ENCODE assay signal across 16 mouse cellular contexts in genomic region chr17:10416995-10417394, GRCm38 (mm10).
DNase-seq lines count a peak whose midpoint lies in the region; ATAC-seq and TF ChIP-seq lines count a peak whose summit lies in the region.
"Had no signal": no experiment of that assay in that cellular context is flagged by ENCODE, and none has a peak within 500 bp of the region (broad histone marks: within the 10 kb centered on the region; RNA-seq: fewer than 3 reads in every experiment).

No protein-coding gene starts in this region.

- H3K9ac ChIP-seq in intestine, embryonic 15.5 days, result no peak overlapping the region
- no peak overlapping the region for H3K9ac ChIP-seq in intestine, postnatal 0 days (ENCODE audit: low read depth, low read length)
- no peak overlapping the region for H3K9ac ChIP-seq in lung, embryonic 15.5 days
- no peak overlapping the region for H3K9ac ChIP-seq in heart, embryonic 11.5 days (ENCODE audit: low read depth, low read length)
- H3K9ac ChIP-seq in intestine, embryonic 16.5 days (ENCODE audit: low read depth, low read length), result no peak overlapping the region
- H3K9ac ChIP-seq: forebrain, postnatal 0 days; liver, embryonic 15.5 days; neural tube, embryonic 15.5 days had no signal

- no peaks in the 10 kb centered on the region for H3K4me1 ChIP-seq in intestine, embryonic 15.5 days (replicated peaks)
- no peaks in the 10 kb centered on the region for H3K4me1 ChIP-seq in intestine, postnatal 0 days (replicated peaks; ENCODE audit: control insufficient read depth, insufficient read depth, low read length)
- H3K4me1 ChIP-seq in lung, embryonic 15.5 days, result no peaks in the 10 kb centered on the region
- peaks cover 40% of the 10 kb centered on the region for H3K4me1 ChIP-seq in heart, embryonic 11.5 days (ENCODE audit: control insufficient read depth, insufficient read depth, low read length)
- peaks cover 2% of the 10 kb centered on the region; the same call in 1 of the 2 replicates for H3K4me1 ChIP-seq in intestine, embryonic 16.5 days (ENCODE audit: control insufficient read depth, insufficient read depth, low read length)
- H3K4me1 ChIP-seq: embryonic facial prominence, embryonic 10.5 days; liver, embryonic 15.5 days had no signal

- no peaks in the 10 kb centered on the region; the same call in 1 of the 2 replicates for H3K27me3 ChIP-seq in intestine, embryonic 15.5 days (replicated peaks)
- no peaks in the 10 kb centered on the region for H3K27me3 ChIP-seq in intestine, postnatal 0 days (replicated peaks; ENCODE audit: control insufficient read depth, insufficient read depth, low read length)
- H3K27me3 ChIP-seq in lung, embryonic 15.5 days, result no peaks in the 10 kb centered on the region
- no peaks in the 10 kb centered on the region for H3K27me3 ChIP-seq in heart, embryonic 11.5 days (ENCODE audit: control insufficient read depth, insufficient read depth, low read length)
- H3K27me3 ChIP-seq in intestine, embryonic 16.5 days (replicated peaks; ENCODE audit: control insufficient read depth, insufficient read depth, low read length), result no peaks in the 10 kb centered on the region
- H3K27me3 ChIP-seq: liver, embryonic 15.5 days; neural tube, embryonic 15.5 days had no signal

- H3K4me2 ChIP-seq in intestine, embryonic 15.5 days (replicated peaks), result no peak overlapping the region
- H3K4me2 ChIP-seq in intestine, postnatal 0 days (replicated peaks; ENCODE audit: low read depth), result no peak overlapping the region
- no peak overlapping the region for H3K4me2 ChIP-seq in lung, embryonic 15.5 days
- no peak overlapping the region for H3K4me2 ChIP-seq in heart, embryonic 11.5 days
- H3K4me2 ChIP-seq in intestine, embryonic 16.5 days (ENCODE audit: low read depth, low read length), result no peak overlapping the region
- H3K4me2 ChIP-seq: liver, embryonic 15.5 days; neural tube, embryonic 15.5 days had no signal

- no peaks in the 10 kb centered on the region for H3K36me3 ChIP-seq in intestine, embryonic 15.5 days
- no peaks in the 10 kb centered on the region for H3K36me3 ChIP-seq in intestine, postnatal 0 days (ENCODE audit: control insufficient read depth, insufficient read depth)
- no peaks in the 10 kb centered on the region for H3K36me3 ChIP-seq in lung, embryonic 15.5 days
- H3K36me3 ChIP-seq in heart, embryonic 11.5 days (ENCODE audit: control insufficient read depth, insufficient read depth, low read length), result no peaks in the 10 kb centered on the region
- H3K36me3 ChIP-seq in intestine, embryonic 16.5 days (ENCODE audit: control insufficient read depth, insufficient read depth, low read length), result no peaks in the 10 kb centered on the region
- H3K36me3 ChIP-seq: embryonic facial prominence, embryonic 10.5 days; liver, embryonic 15.5 days; neural tube, embryonic 15.5 days had no signal

- no peak for TF ChIP-seq CTCF in intestine, postnatal 0 days (IDR thresholded peaks at IDR 0.05; ENCODE audit: low read depth)

- no peak overlapping the region for H3K27ac ChIP-seq in intestine, embryonic 15.5 days
- H3K27ac ChIP-seq in intestine, postnatal 0 days (ENCODE audit: low read depth, low read length), result no peak overlapping the region
- H3K27ac ChIP-seq in lung, embryonic 15.5 days, result no peak overlapping the region
- peak overlapping the region; percentile 78 for H3K27ac ChIP-seq in heart, embryonic 11.5 days (ENCODE audit: low read depth, low read length)
- H3K27ac ChIP-seq in intestine, embryonic 16.5 days (ENCODE audit: low read length), result no peak overlapping the region
- H3K27ac ChIP-seq: embryonic facial prominence, embryonic 10.5 days; hindbrain, postnatal 0 days; liver, embryonic 15.5 days; neural tube, embryonic 15.5 days had no signal

- no peak overlapping the region for H3K4me3 ChIP-seq in intestine, embryonic 15.5 days (replicated peaks)
- H3K4me3 ChIP-seq in intestine, postnatal 0 days (ENCODE audit: low read depth, low read length), result no peak overlapping the region
- H3K4me3 ChIP-seq in lung, embryonic 15.5 days, result no peak overlapping the region
- no peak overlapping the region for H3K4me3 ChIP-seq in heart, embryonic 11.5 days (ENCODE audit: low read depth, low read length)
- H3K4me3 ChIP-seq in intestine, embryonic 16.5 days (ENCODE audit: low read length), result no peak overlapping the region
- H3K4me3 ChIP-seq: embryonic facial prominence, embryonic 10.5 days; liver, embryonic 15.5 days; neural tube, embryonic 15.5 days had no signal

- WGBS in intestine, embryonic 15.5 days, result 35% methylated on average over 4 of the region's 4 CpGs
- 30% methylated on average over 4 of the region's 4 CpGs for WGBS in intestine, postnatal 0 days
- WGBS in lung, embryonic 15.5 days, result 42% methylated on average over 4 of the region's 4 CpGs
- WGBS in heart, embryonic 11.5 days (ENCODE audit: insufficient replicate concordance), result 40% methylated on average over 4 of the region's 4 CpGs
- WGBS in intestine, embryonic 16.5 days, result 50% methylated on average over 4 of the region's 4 CpGs

- no peaks in the 10 kb centered on the region for H3K9me3 ChIP-seq in intestine, embryonic 15.5 days
- no peaks in the 10 kb centered on the region for H3K9me3 ChIP-seq in intestine, postnatal 0 days (ENCODE audit: control insufficient read depth)
- no peaks in the 10 kb centered on the region for H3K9me3 ChIP-seq in lung, embryonic 15.5 days
- H3K9me3 ChIP-seq in heart, embryonic 11.5 days (replicated peaks; ENCODE audit: control insufficient read depth, low read length), result no peaks in the 10 kb centered on the region
- no peaks in the 10 kb centered on the region for H3K9me3 ChIP-seq in intestine, embryonic 16.5 days (ENCODE audit: control insufficient read depth, low read length)
- H3K9me3 ChIP-seq: embryonic facial prominence, embryonic 10.5 days; liver, embryonic 15.5 days; neural tube, embryonic 15.5 days had no signal

- ATAC-seq in intestine, embryonic 15.5 days, result peak; percentile 61
- ATAC-seq in intestine, postnatal 0 days, result no peak
- ATAC-seq in lung, embryonic 15.5 days (ENCODE audit: borderline replicate concordance, extremely low read depth, low FRiP score, low TSS enrichment), result peak; percentile 62; the same call in 1 of the 2 replicates
- ATAC-seq in heart, embryonic 11.5 days (replicated peaks; ENCODE audit: insufficient number of reproducible peaks, low FRiP score, low TSS enrichment), result no peak
- peak; percentile 53 for ATAC-seq in intestine, embryonic 16.5 days
- ATAC-seq: forebrain, postnatal 0 days had no signal

- DNase-seq in lung, postnatal 10 days, result no peak
- DNase-seq in MN1 (ENCODE audit: low spot score), result no peak
- DNase-seq: adrenal gland, adult 2 months; cerebellum, adult 11 months; cerebellum, postnatal 25 days; forebrain, postnatal 0 days; right cerebral cortex, postnatal 4 days had no signal

Comparison
In these comparisons a context has a peak if more than half of its experiments do, and no peak if none do; other contexts are left out.
1. ATAC-seq: peak in intestine, embryonic 15.5 days (single experiment), lung, embryonic 15.5 days (single experiment) and intestine, embryonic 16.5 days (single experiment); none in intestine, postnatal 0 days (single experiment) and heart, embryonic 11.5 days (single experiment).